Mouse (Mus musculus) midbrain, embryonic 12.5 days (tissue): ENCODE measurements at regions not wholly inside any gene's neighbourhood (a gene's known extent, or its start where the extent isn't known, plus 50 kb on each side); places are given as distances from the start of the nearest gene placed in this dataset. TPM values are rescaled to one million over a fixed set of nuclear protein-coding genes. Genes with fewer than 3 reads are reported as not detected.

Experiments
- ATAC-seq: fragments of 200-750 bp; cut with Nextera tagmentation; 2 replicates; pipeline ENCODE4 v1.8.0; 2017; ENCODE audit warnings: low read depth, moderate TSS enrichment, moderate library complexity; ENCODE audit not compliant: low FRiP score
- H3K27ac ChIP-seq: fragments of 300-500 bp; sonication (generic); replicated peaks from 2 replicates; pipeline ENCODE4 v1.5.1; 2016; ENCODE audit warnings: mild to moderate bottlenecking
- H3K27me3 ChIP-seq: fragments of 300-500 bp; sonication (generic); 2 replicates; pipeline ENCODE4 v1.6.1; 2016; ENCODE audit warnings: mild to moderate bottlenecking
- H3K36me3 ChIP-seq: fragments of 300-500 bp; sonication (generic); 2 replicates; pipeline ENCODE4 v1.6.1; 2016
- H3K4me1 ChIP-seq: fragments of 300-500 bp; sonication (generic); 2 replicates; pipeline ENCODE4 v1.6.1; 2016
- H3K4me2 ChIP-seq: fragments of 300-500 bp; sonication (generic); replicated peaks from 2 replicates; pipeline ENCODE4 v1.6.1; 2016; ENCODE audit warnings: mild to moderate bottlenecking, moderate library complexity
- H3K4me3 ChIP-seq: fragments of 300-500 bp; sonication (generic); 2 replicates; pipeline ENCODE4 v1.5.1; 2016; ENCODE audit warnings: mild to moderate bottlenecking
- H3K9ac ChIP-seq: fragments of 300-500 bp; sonication (generic); replicated peaks from 2 replicates; pipeline ENCODE4 v1.6.1; 2016; ENCODE audit warnings: mild to moderate bottlenecking, moderate library complexity
- H3K9me3 ChIP-seq: fragments of 300-500 bp; sonication (generic); 2 replicates; pipeline ENCODE4 v1.6.1; 2016; ENCODE audit warnings: mild to moderate bottlenecking
- WGBS: fragments of 180-500 bp; shearing (Covaris S2); methylation state at CpG from one replicate; pipeline ENCODE4 v1.1.7; 2016; 5-methylcytosine and 5-hydroxymethylcytosine counted together
- microRNA-seq: library from miRNA; unstranded; fragments of <30 nt; microRNA quantifications from one replicate; pipeline ENCODE4, GENCODE M21; 2017

DNA sequence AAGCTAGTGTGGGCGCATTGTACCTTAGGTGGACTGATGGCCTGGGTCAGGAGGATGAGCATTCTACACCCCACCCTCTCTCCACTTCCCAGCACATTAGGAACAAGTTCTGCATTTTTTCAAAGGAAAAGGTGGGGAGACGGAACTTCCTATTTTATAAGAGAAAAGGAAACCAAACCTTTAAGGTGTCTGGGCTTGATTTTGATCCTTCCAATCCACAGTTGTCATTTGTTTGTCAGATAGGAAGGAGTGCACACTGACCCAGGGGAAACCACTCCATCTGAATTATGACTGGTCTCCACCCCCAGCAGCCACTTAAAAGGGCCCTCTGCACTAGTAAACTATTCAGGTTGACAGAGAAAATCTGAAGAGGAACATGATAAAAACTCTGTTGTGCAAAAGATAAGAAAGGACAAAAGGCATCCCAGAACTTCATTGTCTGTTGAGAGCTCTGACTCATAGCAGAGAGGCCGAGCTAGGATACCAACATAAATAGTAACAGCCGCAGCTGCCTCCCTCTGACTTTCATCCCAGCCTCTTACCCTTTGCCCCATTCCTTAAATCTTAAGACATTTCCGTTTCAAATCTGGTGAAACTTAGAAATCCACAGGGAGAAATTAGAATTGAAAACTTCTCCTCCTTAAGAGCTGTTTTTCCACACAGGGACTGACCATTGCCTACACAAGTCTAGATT is 54.2 kb upstream of the Adgrl4 start:
- WGBS, result 71% methylated on average over 5 of the region's 5 CpGs
- H3K27me3 ChIP-seq, result no peaks in the 10 kb centered on the region
- H3K4me3 ChIP-seq, result no peak overlapping the region
- H3K9me3 ChIP-seq, result no peaks in the 10 kb centered on the region
- no peak overlapping the region for H3K27ac ChIP-seq
- ATAC-seq, result no peak
- no peak overlapping the region for H3K4me2 ChIP-seq
- H3K4me1 ChIP-seq, result no peaks in the 10 kb centered on the region
- H3K36me3 ChIP-seq, result no peaks in the 10 kb centered on the region
- no peak overlapping the region for H3K9ac ChIP-seq

DNA sequence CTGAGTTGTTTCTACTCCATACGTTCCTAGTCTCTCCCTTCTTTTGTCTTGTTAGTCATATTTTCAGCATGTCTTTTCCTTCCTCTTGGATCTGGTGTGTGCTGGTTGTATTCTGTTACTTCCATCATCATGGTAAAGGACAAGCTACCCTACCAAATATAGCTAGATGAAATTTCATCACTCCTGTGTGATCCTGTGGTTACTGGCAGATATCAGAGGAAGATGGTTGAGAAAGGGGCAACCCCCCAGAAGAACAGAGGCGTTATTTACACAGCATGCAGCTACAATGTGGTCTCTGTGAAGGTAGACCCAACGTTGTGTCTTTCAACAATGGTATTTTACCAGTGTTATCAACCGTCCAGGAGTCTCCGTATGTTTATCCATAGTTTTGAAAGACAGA is 52.8 kb upstream of the Adgrl4 start:
- H3K36me3 ChIP-seq, result no peaks in the 10 kb centered on the region
- H3K4me2 ChIP-seq, result no peak overlapping the region
- H3K9me3 ChIP-seq, result no peaks in the 10 kb centered on the region
- no peak for ATAC-seq
- no peak overlapping the region for H3K27ac ChIP-seq
- H3K27me3 ChIP-seq, result no peaks in the 10 kb centered on the region
- H3K4me3 ChIP-seq, result no peak overlapping the region
- WGBS, result 85% methylated on average over 5 of the region's 5 CpGs
- H3K4me1 ChIP-seq, result no peaks in the 10 kb centered on the region
- no peak overlapping the region for H3K9ac ChIP-seq

GRCm38 (mm10) chr3:151386103-151386502 is 51.6 kb upstream of the Adgrl4 start:
- Histone ChIP-seq H3K9ac (no peak overlapping the region), H3K9me3 (no peaks in the 10 kb centered on the region), H3K27me3 (no peaks in the 10 kb centered on the region), H3K36me3 (no peaks in the 10 kb centered on the region), H3K4me1 (no peaks in the 10 kb centered on the region), H3K27ac (no peak overlapping the region), H3K4me3 (no peak overlapping the region), H3K4me2 (no peak overlapping the region)
- 88% methylated on average over 5 of the region's 5 CpGs for WGBS
- no peak for ATAC-seq

Small RNAs in the stretch of these regions (microRNA-seq; reads per million reads assigned to microRNA genes)
- gene Mir3963, result not detected
